Mouse (Mus musculus) right cerebral cortex, postnatal 14 days (tissue): Measurements from ENCODE around the gene Kars.

ENCODE experiments used
- DNase-seq: peaks from one replicate; pipeline ENCODE4 v3.0.0; 2022

Kars gene

GRCm38 (mm10) chr8:111978147-111978546, 33.0 kb downstream of the Kars start:
- no peak for DNase-seq

GRCm38 (mm10) chr8:111976326-111976725, 34.8 kb downstream of the Kars start:
- DNase-seq = no peak

GRCm38 (mm10) chr8:111975706-111976105, 35.4 kb downstream of the Kars start:
- DNase-seq = no peak

GRCm38 (mm10) chr8:111974138-111974537, 37.0 kb downstream of the Kars start:
- no peak for DNase-seq

GRCm38 (mm10) chr8:111968991-111969390, 42.1 kb downstream of the Kars start:
- no peak for DNase-seq

GRCm38 (mm10) chr8:111968541-111968940, 42.6 kb downstream of the Kars start:
- DNase-seq = no peak

- no peak for DNase-seq
These were observed 43.8 kb downstream of the Kars start for GRCm38 (mm10) chr8:111967246-111967870.

GRCm38 (mm10) chr8:111964849-111965561, 46.1 kb downstream of the Kars start:
- DNase-seq = no peak

GRCm38 (mm10) chr8:111964351-111964750, 46.8 kb downstream of the Kars start:
- DNase-seq = no peak

GRCm38 (mm10) chr8:111963546-111963945, 47.6 kb downstream of the Kars start:
- no peak for DNase-seq

- DNase-seq = no peak
These were observed 48.0 kb downstream of the Kars start for GRCm38 (mm10) chr8:111963091-111963490.

- no peak for DNase-seq
These were observed 48.5 kb downstream of the Kars start for GRCm38 (mm10) chr8:111962589-111962988.

- DNase-seq = no peak
These were observed 49.8 kb downstream of the Kars start for GRCm38 (mm10) chr8:111961330-111961729.

- no peak for DNase-seq
These were observed 50.4 kb downstream of the Kars start for GRCm38 (mm10) chr8:111960591-111961321.

GRCm38 (mm10) chr8:111957231-111957630, 53.9 kb downstream of the Kars start:
- DNase-seq = no peak

- DNase-seq = no peak
These were observed 55.2 kb downstream of the Kars start for GRCm38 (mm10) chr8:111955879-111956278.

GRCm38 (mm10) chr8:111954844-111955594, 56.1 kb downstream of the Kars start:
- DNase-seq = no peak

GRCm38 (mm10) chr8:111951936-111952335, 59.2 kb downstream of the Kars start:
- DNase-seq = no peak

GRCm38 (mm10) chr8:111951317-111951716, 59.8 kb downstream of the Kars start:
- DNase-seq = peak; percentile 53

GRCm38 (mm10) chr8:111950846-111951245, 60.3 kb downstream of the Kars start:
- no peak for DNase-seq

GRCm38 (mm10) chr8:111947954-111948353, 63.2 kb downstream of the Kars start:
- no peak for DNase-seq

GRCm38 (mm10) chr8:111947144-111947543, 64.0 kb downstream of the Kars start:
- no peak for DNase-seq

- no peak for DNase-seq
These were observed 67.6 kb downstream of the Kars start for GRCm38 (mm10) chr8:111943544-111943943.
